Mouse (Mus musculus) neural tube, embryonic 10.5 days (tissue): Measurements from ENCODE around the gene Rab3b.
"Not testable (repeated sequence)": the region's sequence is repeated elsewhere in the genome, so short reads cannot be mapped to it uniquely, and the experiment has no call there.

Experiments used
- DNase-seq: peaks from one replicate; pipeline ENCODE4 v3.0.0-alpha.2; 2017; ENCODE audit warnings: low spot score; ENCODE audit errors: extremely low spot score

Rab3b gene

DNA sequence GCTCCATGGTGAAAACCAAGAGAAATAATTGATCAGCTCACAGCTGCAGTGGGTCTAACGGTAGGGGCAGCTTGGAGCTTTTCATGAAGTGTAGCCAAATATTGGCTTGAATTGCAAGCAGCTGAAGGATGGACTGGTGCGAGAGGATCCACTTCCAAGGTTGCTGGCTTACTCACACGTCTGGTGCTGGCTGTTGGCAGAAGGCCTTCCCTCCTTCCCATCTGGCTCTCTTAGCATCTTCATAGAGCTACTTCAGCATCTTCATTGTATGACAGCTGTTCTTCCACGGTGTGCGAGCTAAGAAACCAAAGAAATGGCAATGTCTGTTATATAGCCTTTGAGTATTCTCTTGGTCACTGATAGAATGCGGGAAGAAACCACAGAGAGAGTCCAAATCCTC, 12.0 kb downstream of the Rab3b start:
- DNase-seq = no peak

GRCm38 (mm10) chr4:108900421-108900820, 21.6 kb downstream of the Rab3b start:
- DNase-seq = no peak

- no peak for DNase-seq
Observed at GRCm38 (mm10) chr4:108902886-108903285, 24.0 kb downstream of the Rab3b start.

DNA sequence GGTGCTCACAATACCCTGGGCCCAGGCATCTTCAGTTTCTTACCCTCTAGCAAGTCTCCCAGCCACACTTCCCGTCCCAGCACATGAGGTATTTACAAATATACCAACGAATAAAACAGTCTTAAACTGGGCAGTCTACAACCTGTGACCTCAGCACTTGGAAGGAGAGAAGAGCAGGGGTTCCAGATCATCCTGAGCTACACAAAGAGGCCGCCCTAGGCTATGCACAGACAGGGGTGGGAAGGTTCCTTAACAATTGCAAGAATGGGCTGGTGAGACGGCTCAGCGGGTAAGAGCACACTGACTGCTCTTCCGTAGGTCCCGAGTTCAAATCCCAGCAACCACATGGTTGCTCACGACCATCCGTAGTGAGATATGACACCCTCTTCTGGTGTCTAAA, 24.5 kb downstream of the Rab3b start:
- DNase-seq = no peak

- DNase-seq = no peak
Observed at GRCm38 (mm10) chr4:108904076-108904475, 25.2 kb downstream of the Rab3b start.

GRCm38 (mm10) chr4:108904790-108905189, 25.9 kb downstream of the Rab3b start:
- DNase-seq = no peak

GRCm38 (mm10) chr4:108905859-108906258, 27.0 kb downstream of the Rab3b start:
- no peak for DNase-seq

GRCm38 (mm10) chr4:108907475-108907874, 28.6 kb downstream of the Rab3b start:
- no peak for DNase-seq

- no peak for DNase-seq
Observed at GRCm38 (mm10) chr4:108909872-108910425, 31.1 kb downstream of the Rab3b start.

GRCm38 (mm10) chr4:108911866-108912265, 33.0 kb downstream of the Rab3b start:
- DNase-seq = no peak

GRCm38 (mm10) chr4:108913180-108913579, 34.3 kb downstream of the Rab3b start:
- DNase-seq = no peak

- no peak for DNase-seq
Observed at GRCm38 (mm10) chr4:108914391-108914790, 35.5 kb downstream of the Rab3b start.

DNA sequence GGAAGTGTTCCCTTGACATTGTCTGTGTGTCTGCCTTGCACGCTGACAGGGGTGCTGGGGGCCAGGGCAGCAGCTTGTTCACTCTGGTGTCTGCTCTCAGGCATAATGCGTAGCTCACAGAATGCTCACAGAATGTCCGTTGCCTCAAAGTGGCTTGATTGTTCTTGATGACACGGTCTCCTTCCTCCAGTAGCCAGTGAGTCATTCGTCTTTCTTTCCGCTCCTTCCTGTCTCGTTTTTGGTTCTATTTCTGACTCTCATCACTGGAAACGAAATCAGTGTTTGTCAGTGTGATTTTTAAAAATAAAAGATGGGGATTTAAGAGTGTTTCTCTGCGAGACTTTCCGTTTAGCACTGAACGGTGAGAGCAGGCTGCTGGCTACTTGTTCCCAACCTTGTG, 36.2 kb downstream of the Rab3b start:
- no peak for DNase-seq

GRCm38 (mm10) chr4:108917654-108918053, 38.8 kb downstream of the Rab3b start:
- DNase-seq = no peak

DNA sequence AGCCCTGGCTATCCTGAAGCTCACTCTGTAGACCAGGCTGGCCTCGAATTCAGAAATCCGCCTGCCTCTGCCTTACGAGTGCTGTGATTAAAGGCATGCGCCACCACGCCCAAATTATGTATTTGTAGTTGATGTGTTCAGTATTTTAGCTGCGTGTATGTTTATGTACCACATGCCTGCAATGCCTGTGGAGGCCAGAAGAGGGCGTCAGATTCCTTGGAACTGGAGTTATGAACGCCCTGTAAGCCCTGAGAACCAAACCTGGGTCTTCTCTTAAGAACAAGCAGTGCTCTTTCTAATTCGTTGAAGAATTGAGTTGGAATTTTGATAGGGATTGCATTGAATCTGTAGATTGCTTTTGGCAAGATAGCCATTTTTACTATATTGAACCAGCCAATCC, 49.1 kb downstream of the Rab3b start:
- DNase-seq = not testable (repeated sequence)

DNA sequence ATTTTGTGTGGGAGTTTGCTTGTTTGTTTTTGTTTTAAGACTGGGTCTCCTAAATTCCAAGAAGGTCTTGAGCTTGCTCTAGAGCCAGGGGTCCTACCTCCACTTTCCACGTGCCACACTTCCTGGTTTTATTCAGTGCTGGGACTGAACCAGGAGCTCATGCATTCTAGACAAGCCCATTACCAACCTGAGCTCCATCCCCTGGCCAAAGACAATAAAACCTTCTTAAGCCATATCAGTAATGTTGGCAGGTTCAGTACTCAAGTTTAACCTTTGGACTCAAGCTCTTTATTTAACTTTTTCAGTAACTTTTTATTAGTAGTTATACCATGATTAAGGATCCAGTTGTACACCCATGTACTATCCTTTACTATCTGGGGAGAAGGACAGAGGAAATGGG, 54.3 kb downstream of the Rab3b start:
- no peak for DNase-seq

GRCm38 (mm10) chr4:108934856-108935255, 56.0 kb downstream of the Rab3b start:
- no peak for DNase-seq

DNA sequence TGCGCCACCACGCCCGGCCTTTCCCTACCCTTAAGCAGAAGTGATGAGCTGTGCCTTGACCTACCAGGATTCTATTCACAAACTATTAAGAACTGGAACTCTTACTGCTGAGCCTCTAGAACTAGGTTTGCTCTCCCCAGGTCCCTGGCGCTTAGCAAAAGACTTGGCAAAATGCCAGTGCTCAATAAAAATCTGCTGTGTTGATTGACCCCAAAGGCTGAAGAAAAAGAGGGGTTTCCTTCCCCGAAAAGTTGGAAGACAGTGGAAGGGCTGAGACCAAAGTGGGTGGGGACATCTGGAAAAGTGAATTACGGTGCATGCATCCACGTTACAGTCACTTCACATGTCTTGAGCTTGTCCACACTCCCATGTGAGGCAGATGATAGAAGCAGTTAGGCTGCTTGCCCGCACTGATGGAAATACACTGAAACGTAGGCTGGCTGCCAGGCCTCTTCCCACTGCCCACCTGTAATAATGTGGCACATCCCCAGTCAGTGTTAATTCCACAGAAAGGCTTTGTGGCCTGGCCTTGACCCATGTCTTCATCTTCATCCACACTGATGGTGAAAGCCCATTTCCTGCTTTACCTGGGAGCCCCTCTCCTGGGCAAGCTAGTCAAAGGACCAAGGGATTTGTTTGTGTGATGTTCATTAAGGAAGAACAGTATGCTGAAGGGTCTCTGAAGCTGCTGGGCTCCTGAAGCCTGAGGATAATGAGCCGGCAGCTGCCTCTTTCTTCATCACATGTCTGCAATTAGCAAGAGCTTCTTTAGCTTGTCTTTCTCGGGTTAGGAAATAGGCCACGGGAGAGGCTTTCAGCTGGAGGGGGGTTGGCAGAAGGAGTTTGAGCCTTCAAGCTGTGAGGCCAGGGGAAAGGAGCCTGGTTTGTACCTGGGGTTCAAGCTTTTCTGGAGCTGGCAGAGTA, 59.2 kb downstream of the Rab3b start:
- DNase-seq = no peak

GRCm38 (mm10) chr4:108940681-108941473, 62.0 kb downstream of the Rab3b start:
- no peak for DNase-seq

GRCm38 (mm10) chr4:108942171-108942570, 63.3 kb downstream of the Rab3b start:
- DNase-seq = no peak

- no peak for DNase-seq
Observed at GRCm38 (mm10) chr4:108942986-108943720, 64.3 kb downstream of the Rab3b start.
